Mouse (Mus musculus) kidney, embryonic 15.5 days (tissue): ENCODE data around the gene Itgb7. TPM values are rescaled to one million over a fixed set of nuclear protein-coding genes. Genes with fewer than 3 reads are reported as not detected.

Experiments
- ATAC-seq: fragments of 200-750 bp; cut with Nextera tagmentation; replicated peaks from 2 replicates; pipeline ENCODE4 v1.8.0; 2017; ENCODE audit warnings: moderate TSS enrichment; ENCODE audit not compliant: low FRiP score
- H3K27ac ChIP-seq: fragments of 300-500 bp; sonication (generic); 2 replicates; pipeline ENCODE4 v1.5.1; 2015; ENCODE audit warnings: mild to moderate bottlenecking, inconsistent platforms
- H3K27me3 ChIP-seq: fragments of 300-500 bp; sonication (generic); 2 replicates; pipeline ENCODE4 v1.6.1; 2015; ENCODE audit warnings: inconsistent platforms
- H3K36me3 ChIP-seq: fragments of 300-500 bp; sonication (generic); 2 replicates; pipeline ENCODE4 v1.6.1; 2015; ENCODE audit warnings: inconsistent platforms
- H3K4me1 ChIP-seq: fragments of 300-500 bp; sonication (generic); 2 replicates; pipeline ENCODE4 v1.6.1; 2015; ENCODE audit warnings: inconsistent platforms
- H3K4me2 ChIP-seq: fragments of 300-500 bp; sonication (generic); 2 replicates; pipeline ENCODE4 v1.6.1; 2015; ENCODE audit warnings: moderate library complexity, mild to moderate bottlenecking, inconsistent platforms
- H3K4me3 ChIP-seq: fragments of 300-500 bp; sonication (generic); replicated peaks from 2 replicates; pipeline ENCODE4 v1.5.1; 2015; ENCODE audit warnings: mild to moderate bottlenecking, inconsistent platforms
- H3K9ac ChIP-seq: fragments of 300-500 bp; sonication (generic); 2 replicates; pipeline ENCODE4 v1.6.1; 2015; ENCODE audit warnings: mild to moderate bottlenecking, inconsistent platforms
- H3K9me3 ChIP-seq: fragments of 300-500 bp; sonication (generic); replicated peaks from 2 replicates; pipeline ENCODE4 v1.6.1; 2016; ENCODE audit warnings: inconsistent platforms
- WGBS: fragments of 180-500 bp; shearing (Covaris S2); methylation state at CpG from one replicate; pipeline ENCODE4 v1.1.7; 2015; ENCODE audit warnings: mixed read lengths; 5-methylcytosine and 5-hydroxymethylcytosine counted together
- polyA plus RNA-seq: library from polyadenylated mRNA; unstranded; fragments of >200 nt; fragmentation: Nextera tagmentation; extraction: Ambion mirVana; gene quantifications from 2 replicates; pipeline ENCODE4 v1.2.1, GENCODE M21; 2015

The Itgb7 gene
- polyA plus RNA-seq, 1 experiment from 2014 or later, result 1.4 TPM

- no peak overlapping the region for H3K4me2 ChIP-seq
- peak overlapping the region; percentile 28; the same call in 1 of the 2 replicates for H3K27ac ChIP-seq
- no peaks in the 10 kb centered on the region for H3K9me3 ChIP-seq
- no peak overlapping the region for H3K9ac ChIP-seq
- 86% methylated on average over 14 of the region's 14 CpGs for WGBS
- H3K4me1 ChIP-seq, result peaks cover 13% of the 10 kb centered on the region
- no peak overlapping the region for H3K4me3 ChIP-seq
- no peaks in the 10 kb centered on the region for H3K27me3 ChIP-seq
- H3K36me3 ChIP-seq, result peaks cover 46% of the 10 kb centered on the region
- no peak for ATAC-seq
Measured at GRCm38 (mm10) chr15:102179924-102180323, 51.8 kb downstream of the Itgb7 start.

GRCm38 (mm10) chr15:102179106-102179505 is 52.6 kb downstream of the Itgb7 start:
- peaks cover 13% of the 10 kb centered on the region for H3K4me1 ChIP-seq
- 82% methylated on average over 9 of the region's 9 CpGs for WGBS
- H3K27ac ChIP-seq, result no peak overlapping the region
- no peak overlapping the region for H3K9ac ChIP-seq
- H3K4me3 ChIP-seq, result no peak overlapping the region
- H3K4me2 ChIP-seq, result no peak overlapping the region
- no peaks in the 10 kb centered on the region for H3K27me3 ChIP-seq
- no peak for ATAC-seq
- H3K36me3 ChIP-seq, result peaks cover 43% of the 10 kb centered on the region
- no peaks in the 10 kb centered on the region for H3K9me3 ChIP-seq

GRCm38 (mm10) chr15:102178279-102178678 is 53.5 kb downstream of the Itgb7 start:
- Histone ChIP-seq H3K4me2 (no peak overlapping the region), H3K27me3 (no peaks in the 10 kb centered on the region), H3K4me1 (peaks cover 13% of the 10 kb centered on the region), H3K36me3 (peaks cover 41% of the 10 kb centered on the region), H3K9ac (no peak overlapping the region), H3K27ac (no peak overlapping the region), H3K4me3 (no peak overlapping the region), H3K9me3 (no peaks in the 10 kb centered on the region)
- no peak for ATAC-seq
- WGBS, result 24% methylated on average over 6 of the region's 6 CpGs

GRCm38 (mm10) chr15:102177417-102177816 is 54.3 kb downstream of the Itgb7 start:
- Histone ChIP-seq H3K9me3 (no peaks in the 10 kb centered on the region), H3K4me1 (peaks cover 10% of the 10 kb centered on the region), H3K27ac (no peak overlapping the region), H3K4me3 (no peak overlapping the region), H3K36me3 (peaks cover 34% of the 10 kb centered on the region), H3K4me2 (no peak overlapping the region), H3K27me3 (no peaks in the 10 kb centered on the region), H3K9ac (no peak overlapping the region)
- 81% methylated on average over 8 of the region's 8 CpGs for WGBS
- ATAC-seq, result no peak

GRCm38 (mm10) chr15:102176571-102177316 is 55.0 kb downstream of the Itgb7 start:
- Histone ChIP-seq H3K27ac (no peak overlapping the region), H3K4me1 (peaks cover 10% of the 10 kb centered on the region), H3K4me3 (no peak overlapping the region), H3K4me2 (no peak overlapping the region), H3K9ac (no peak overlapping the region), H3K9me3 (no peaks in the 10 kb centered on the region), H3K27me3 (no peaks in the 10 kb centered on the region), H3K36me3 (peaks cover 34% of the 10 kb centered on the region)
- no peak for ATAC-seq
- WGBS, result 78% methylated on average over 7 of the region's 7 CpGs

- no peak for ATAC-seq
- 80% methylated on average over 16 of the region's 16 CpGs for WGBS
- H3K27ac ChIP-seq, result no peak overlapping the region
- no peaks in the 10 kb centered on the region for H3K27me3 ChIP-seq
- no peaks in the 10 kb centered on the region for H3K9me3 ChIP-seq
- no peak overlapping the region for H3K4me3 ChIP-seq
- no peak overlapping the region for H3K4me2 ChIP-seq
- no peak overlapping the region for H3K9ac ChIP-seq
- H3K4me1 ChIP-seq, result peaks cover 10% of the 10 kb centered on the region
- H3K36me3 ChIP-seq, result peaks cover 34% of the 10 kb centered on the region
Measured at GRCm38 (mm10) chr15:102175736-102176319, 55.9 kb downstream of the Itgb7 start.

GRCm38 (mm10) chr15:102173581-102173980 is 58.2 kb downstream of the Itgb7 start:
- WGBS, result 88% methylated on average over 3 of the region's 3 CpGs
- ATAC-seq, result no peak
- H3K9ac ChIP-seq, result no peak overlapping the region
- no peaks in the 10 kb centered on the region for H3K27me3 ChIP-seq
- H3K9me3 ChIP-seq, result no peaks in the 10 kb centered on the region
- H3K27ac ChIP-seq, result no peak overlapping the region
- H3K4me2 ChIP-seq, result no peak overlapping the region
- peaks cover 18% of the 10 kb centered on the region for H3K4me1 ChIP-seq
- H3K4me3 ChIP-seq, result no peak overlapping the region
- peaks cover 29% of the 10 kb centered on the region for H3K36me3 ChIP-seq

GRCm38 (mm10) chr15:102169064-102169463 is 62.7 kb downstream of the Itgb7 start:
- Histone ChIP-seq H3K27me3 (no peaks in the 10 kb centered on the region), H3K27ac (peak overlapping the region; percentile 68; the same call in 1 of the 2 replicates), H3K36me3 (no peaks in the 10 kb centered on the region), H3K4me1 (peaks cover 40% of the 10 kb centered on the region), H3K4me2 (no peak overlapping the region), H3K9ac (no peak overlapping the region), H3K9me3 (no peaks in the 10 kb centered on the region), H3K4me3 (no peak overlapping the region)
- 29% methylated on average over 2 of the region's 2 CpGs for WGBS
- peak; percentile 53; the same call in 1 of the 2 replicates for ATAC-seq

GRCm38 (mm10) chr15:102167620-102168021 is 64.1 kb downstream of the Itgb7 start:
- peak overlapping the region; percentile 68 for H3K27ac ChIP-seq
- ATAC-seq, result peak; percentile 89
- H3K4me3 ChIP-seq, result no peak overlapping the region
- WGBS, result 19% methylated on average over 6 of the region's 6 CpGs
- H3K36me3 ChIP-seq, result no peaks in the 10 kb centered on the region
- peaks cover 40% of the 10 kb centered on the region for H3K4me1 ChIP-seq
- H3K4me2 ChIP-seq, result no peak overlapping the region
- no peaks in the 10 kb centered on the region for H3K9me3 ChIP-seq
- no peak overlapping the region for H3K9ac ChIP-seq
- no peaks in the 10 kb centered on the region for H3K27me3 ChIP-seq

Other genes with a start within 250 kb of the Itgb7 start
- gene Krt8, start 227.5 kb downstream of the Itgb7 start, polyA plus RNA-seq, result 213 and 217 TPM in 2 replicates
- gene Krt18, start 203.8 kb downstream of the Itgb7 start, polyA plus RNA-seq, result 176 and 180 TPM in 2 replicates
- gene Eif4b, start 158.2 kb downstream of the Itgb7 start, polyA plus RNA-seq, result 127 and 130 TPM in 2 replicates
- 39.7 and 48.4 TPM in 2 replicates for gene Tns2, start 131.5 kb downstream of the Itgb7 start, polyA plus RNA-seq
- 18.0 and 18.4 TPM in 2 replicates for gene Spryd3, start 95.7 kb downstream of the Itgb7 start, polyA plus RNA-seq
- gene Igfbp6, start 87.6 kb downstream of the Itgb7 start, polyA plus RNA-seq, result 31.0 and 33.6 TPM in 2 replicates
- 0.33 and 1.1 TPM in 2 replicates for gene Soat2, start 81.4 kb downstream of the Itgb7 start, polyA plus RNA-seq
- 72.7 and 77.1 TPM in 2 replicates for gene Zfp740, start 28.7 kb downstream of the Itgb7 start, polyA plus RNA-seq
- 95.2 and 112 TPM in 2 replicates for gene Csad, start 27.2 kb downstream of the Itgb7 start, polyA plus RNA-seq
- gene Rarg, start 25.6 kb upstream of the Itgb7 start, polyA plus RNA-seq, result 27.9 and 30.3 TPM in 2 replicates
- 0.44 and 0.55 TPM in 2 replicates for gene Gm9918, start 38.6 kb upstream of the Itgb7 start, polyA plus RNA-seq
- gene Mfsd5, start 47.5 kb upstream of the Itgb7 start, polyA plus RNA-seq, result 68.6 and 69.8 TPM in 2 replicates
- gene Espl1, start 64.3 kb upstream of the Itgb7 start, polyA plus RNA-seq, result 23.5 and 31.0 TPM in 2 replicates
- gene Pfdn5, start 94.2 kb upstream of the Itgb7 start, polyA plus RNA-seq, result 382 and 393 TPM in 2 replicates
- 106 and 122 TPM in 2 replicates for gene Myg1, start 99.8 kb upstream of the Itgb7 start, polyA plus RNA-seq
- gene Aaas, start 118.8 kb upstream of the Itgb7 start, polyA plus RNA-seq, result 83.2 and 83.7 TPM in 2 replicates
- gene Sp7, start 135.2 kb upstream of the Itgb7 start, polyA plus RNA-seq, result 1.3 and 5.9 TPM in 2 replicates
- gene Sp1, start 174.2 kb upstream of the Itgb7 start, polyA plus RNA-seq, result 10.8 and 11.1 TPM in 2 replicates
- 0.75 and 1.7 TPM in 2 replicates for gene Amhr2, start 213.4 kb upstream of the Itgb7 start, polyA plus RNA-seq
- gene Prr13, start 227.1 kb upstream of the Itgb7 start, polyA plus RNA-seq, result 82.9 and 86.1 TPM in 2 replicates
- 210 and 217 TPM in 2 replicates for gene Pcbp2, start 238.6 kb upstream of the Itgb7 start, polyA plus RNA-seq